Mouse (Mus musculus) R1 (cell line): Measurements from ENCODE around the gene Traf7.
A peak's percentile ranks its signal among the peaks of the same experiment; 100 is the strongest.

Experiments used
- DNase-seq: peaks from one replicate; pipeline ENCODE4 v3.0.0-alpha.2; 2018; ENCODE audit warnings: low read depth, low spot score

The Traf7 gene

DNA sequence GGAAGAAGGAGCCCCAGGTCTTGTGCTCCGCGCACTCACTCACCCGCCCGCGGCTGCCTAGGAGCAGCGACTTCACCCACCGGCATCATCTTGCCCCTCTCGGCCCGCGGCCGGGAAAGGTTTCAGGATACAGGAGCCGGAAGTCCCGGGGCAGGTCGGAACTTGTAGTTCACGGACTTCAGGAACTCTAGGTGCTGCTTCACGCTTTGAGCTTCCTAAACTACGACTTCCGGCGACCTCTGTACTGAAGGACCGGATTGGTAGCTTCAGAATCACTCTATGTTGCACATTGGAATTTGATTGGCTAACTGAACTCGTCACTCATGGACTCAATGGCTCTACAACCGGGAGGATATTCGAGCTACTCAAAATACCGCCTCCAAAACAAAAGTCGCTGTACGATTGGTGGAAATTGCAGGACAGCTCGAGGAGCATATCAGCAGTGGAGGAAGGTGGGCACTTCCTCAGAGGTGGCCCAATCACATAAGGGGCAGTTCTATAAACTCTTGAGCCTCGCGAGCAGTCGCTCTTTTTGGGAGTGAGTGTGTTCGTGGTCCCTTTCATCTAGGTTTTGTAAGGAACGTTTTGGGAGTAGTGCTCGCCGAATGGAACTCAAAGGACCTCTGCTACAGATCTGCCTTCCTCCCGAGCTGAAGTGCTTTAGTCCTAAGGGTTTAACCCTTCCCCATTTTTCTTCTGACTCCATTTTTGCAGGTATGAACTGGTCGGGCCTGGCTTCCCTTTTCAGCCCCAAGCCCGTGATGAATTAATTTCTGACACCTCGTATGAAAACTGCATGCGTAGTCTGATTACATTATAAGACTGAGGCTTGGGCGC, at the start of gene Traf7:
Gene Traf7, minus strand, starts transcription at position 216 of the 837 bp plus-strand sequence.
- peak; percentile 100 for DNase-seq

DNA sequence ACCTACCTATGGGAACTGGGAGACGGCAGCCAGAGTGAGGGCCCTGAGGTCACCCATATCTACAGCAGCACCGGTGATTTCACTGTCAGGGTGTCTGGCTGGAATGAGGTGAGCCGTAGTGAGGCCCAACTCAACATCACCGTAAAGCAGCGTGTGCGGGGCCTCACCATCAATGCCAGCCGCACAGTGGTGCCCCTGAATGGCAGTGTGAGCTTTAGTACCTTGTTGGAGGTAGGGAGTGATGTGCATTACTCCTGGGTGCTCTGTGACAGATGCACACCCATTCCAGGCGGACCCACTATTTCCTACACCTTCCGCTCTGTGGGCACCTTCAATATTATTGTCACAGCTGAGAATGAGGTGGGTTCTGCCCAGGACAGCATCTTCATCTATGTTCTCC, 46.1 kb upstream of the Traf7 start:
- DNase-seq = no peak

GRCm38 (mm10) chr17:24572651-24573245, 45.0 kb upstream of the Traf7 start:
- DNase-seq = no peak

GRCm38 (mm10) chr17:24569837-24570236, 42.1 kb upstream of the Traf7 start:
- no peak for DNase-seq

GRCm38 (mm10) chr17:24567034-24567779, 39.5 kb upstream of the Traf7 start:
- peak; percentile 55 for DNase-seq

DNA sequence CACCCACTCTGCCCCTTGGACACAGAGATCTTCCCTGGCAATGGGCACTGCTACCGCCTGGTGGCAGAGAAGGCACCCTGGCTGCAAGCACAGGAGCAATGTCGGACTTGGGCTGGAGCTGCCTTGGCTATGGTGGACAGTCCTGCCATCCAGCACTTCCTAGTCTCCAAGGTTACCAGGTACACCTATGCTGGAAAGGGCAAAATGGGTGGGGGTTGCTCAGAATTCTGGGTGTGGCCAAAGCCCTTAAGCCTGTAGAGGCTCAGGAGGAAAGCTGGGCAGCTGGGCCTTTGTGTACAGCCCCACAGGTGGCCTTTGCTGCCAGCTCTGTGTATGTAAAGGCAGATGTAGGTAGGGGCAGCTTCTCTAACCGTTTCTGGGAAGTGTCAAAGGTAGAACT, 38.1 kb upstream of the Traf7 start:
- DNase-seq = no peak

DNA sequence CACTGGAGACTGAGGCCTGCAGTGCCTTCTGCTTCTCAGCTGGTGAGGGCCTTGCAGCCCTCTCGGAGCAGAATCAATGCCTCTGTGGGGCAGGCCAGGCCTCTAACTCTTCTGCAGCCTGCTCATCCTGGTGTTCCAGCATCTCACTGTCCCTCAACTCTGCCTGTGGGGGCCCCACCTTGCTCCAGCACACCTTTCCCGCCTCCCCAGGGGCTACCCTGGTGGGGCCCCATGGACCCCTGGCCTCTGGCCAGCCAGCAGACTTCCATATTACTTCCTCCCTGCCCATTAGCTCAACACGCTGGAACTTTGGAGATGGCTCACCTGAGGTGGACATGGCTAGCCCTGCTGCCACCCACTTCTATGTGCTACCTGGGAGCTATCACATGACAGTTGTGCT, 37.4 kb upstream of the Traf7 start:
- no peak for DNase-seq

GRCm38 (mm10) chr17:24564422-24564821, 36.7 kb upstream of the Traf7 start:
- DNase-seq = no peak

- no peak for DNase-seq
Observed at GRCm38 (mm10) chr17:24563638-24564037, 35.9 kb upstream of the Traf7 start.

DNA sequence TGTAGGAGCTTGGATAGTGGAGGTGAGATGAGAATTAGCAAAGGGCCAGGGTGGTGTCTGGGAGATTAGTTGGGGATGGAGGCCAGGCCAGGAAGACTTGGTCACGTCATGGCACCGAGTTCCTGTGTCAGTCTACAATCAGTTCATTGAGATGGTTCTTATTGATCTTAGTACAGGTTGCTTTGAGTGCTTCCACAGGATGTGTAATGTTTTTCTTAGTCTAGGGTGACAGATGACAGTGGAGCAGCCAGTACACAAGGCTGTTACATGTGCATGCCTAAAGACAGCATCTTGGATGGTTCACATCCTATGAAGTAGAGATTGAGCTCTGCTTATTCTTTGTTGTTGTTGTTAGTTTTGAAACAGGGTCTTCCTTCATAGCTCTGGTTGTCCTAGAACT, 33.9 kb upstream of the Traf7 start:
- no peak for DNase-seq

- no peak for DNase-seq
Observed at GRCm38 (mm10) chr17:24560301-24561028, 32.7 kb upstream of the Traf7 start.

DNA sequence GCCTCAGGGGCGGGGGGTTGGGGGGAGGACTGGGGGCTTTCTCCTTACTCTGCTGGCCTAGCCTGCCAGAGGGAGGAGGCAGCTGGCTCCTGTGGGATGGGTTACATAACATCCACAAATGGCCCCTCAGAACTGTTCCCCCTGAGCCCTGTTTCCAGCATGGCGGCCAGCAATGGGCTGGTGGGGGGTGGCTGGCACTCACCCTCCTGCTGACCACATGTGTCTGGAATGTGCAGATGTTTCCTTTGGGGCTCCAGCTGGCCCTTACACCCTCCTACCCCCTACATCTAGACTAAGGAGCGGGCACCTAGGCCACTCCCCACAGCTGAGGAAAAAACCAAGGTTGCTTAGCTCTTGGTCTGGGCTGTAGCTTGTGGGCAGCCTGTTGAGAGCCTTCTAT, 31.4 kb upstream of the Traf7 start:
- no peak for DNase-seq

GRCm38 (mm10) chr17:24558600-24559099, 30.9 kb upstream of the Traf7 start:
- no peak for DNase-seq

- DNase-seq = peak; percentile 34
Observed at GRCm38 (mm10) chr17:24557091-24557490, 29.4 kb upstream of the Traf7 start.

GRCm38 (mm10) chr17:24551050-24551444, 23.3 kb upstream of the Traf7 start:
- DNase-seq = no peak

DNA sequence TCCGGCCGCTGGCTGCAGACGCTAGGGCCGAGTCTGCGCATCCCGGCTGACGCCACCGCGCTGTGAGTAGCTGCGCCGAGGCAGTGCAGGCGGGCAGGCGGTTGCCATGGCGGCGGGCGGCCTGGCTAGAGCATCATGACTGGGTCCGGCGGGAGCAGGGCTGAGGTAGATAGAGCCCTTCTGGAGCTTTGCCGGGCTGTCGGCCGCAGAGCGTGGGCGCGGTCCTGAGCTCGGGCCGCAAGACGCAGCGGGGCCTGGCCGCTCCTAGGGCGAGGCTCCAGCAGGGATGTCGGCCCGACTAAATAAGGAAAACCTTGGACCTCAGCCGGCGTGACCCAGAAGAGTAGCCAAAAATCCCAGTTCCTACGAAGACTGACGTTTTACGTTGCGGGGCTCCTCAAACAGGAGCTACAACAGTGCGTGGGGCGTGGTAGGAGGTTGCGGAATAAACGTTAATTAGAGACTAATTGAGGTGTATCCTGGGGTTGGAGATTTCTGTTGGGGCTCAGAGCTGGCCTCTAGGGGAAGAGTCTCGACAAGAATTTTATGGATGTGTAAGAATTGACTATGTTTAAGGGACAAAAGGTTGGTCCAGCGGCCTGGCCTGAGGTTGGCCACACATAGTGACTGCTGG, 22.8 kb upstream of the Traf7 start:
- DNase-seq = peak; percentile 91

GRCm38 (mm10) chr17:24549618-24550415, 22.1 kb upstream of the Traf7 start, which contains the start of gene Pkd1:
Gene Pkd1 (plus strand): TSS chr17:24549834.
- peak; percentile 99 for DNase-seq

GRCm38 (mm10) chr17:24548921-24549617, 21.3 kb upstream of the Traf7 start:
- peak; percentile 63 for DNase-seq

- DNase-seq = no peak
Observed at GRCm38 (mm10) chr17:24548435-24548834, 20.7 kb upstream of the Traf7 start.

DNA sequence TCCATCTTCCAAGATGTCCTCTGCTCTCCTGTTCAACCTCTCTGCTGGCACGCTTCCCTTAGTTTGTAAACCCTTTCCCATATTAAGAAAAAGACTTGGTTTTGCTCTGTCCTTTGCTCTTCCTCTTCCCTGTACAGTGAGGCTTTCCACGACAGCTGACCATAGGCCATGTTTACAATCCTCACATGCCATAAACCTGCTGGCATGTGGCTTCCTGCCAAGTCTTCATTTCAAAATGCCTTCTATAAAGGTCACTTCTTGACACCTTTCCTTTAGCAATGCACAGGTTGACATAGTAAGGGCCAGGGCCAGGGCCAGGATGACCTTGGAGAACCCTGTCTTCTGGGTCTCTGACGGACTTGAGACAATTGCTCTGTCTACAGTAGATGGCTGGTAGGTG, 18.5 kb upstream of the Traf7 start:
- DNase-seq = no peak
